Mouse (Mus musculus): ENCODE measurements around the gene Gramd1b.

- no peak for TF ChIP-seq POLR2A (IDR thresholded peaks at IDR 0.05; ENCODE audit: low read depth, low read length)
- TF ChIP-seq CTCF (IDR thresholded peaks at IDR 0.05; ENCODE audit: extremely low read depth, insufficient read depth, insufficient read length, insufficient replicate concordance) = no peak
Measured at GRCm38 (mm10) chr9:40302375-40302774, 228.8 kb downstream of the Gramd1b start.
